Mouse (Mus musculus) ES-E14 (cell line): ENCODE results near the gene Bach2. TPM values are rescaled to one million over a fixed set of nuclear protein-coding genes. Genes with fewer than 3 reads are reported as not detected.

Experiments used
- DNase-seq: peaks from one replicate; pipeline ENCODE4 v3.0.0-alpha.2; 2013; ENCODE audit warnings: low read depth, low spot score
- H3K27ac ChIP-seq: 2 replicates; pipeline ENCODE4 v1.5.1; 2012; ENCODE audit warnings: low read depth, mild to moderate bottlenecking, low read length, moderate library complexity, mixed read lengths; ENCODE audit not compliant: poor library complexity, insufficient read depth, severe bottlenecking
- H3K36me3 ChIP-seq: 2 replicates; pipeline ENCODE4 v1.6.1; 2012; ENCODE audit warnings: mild to moderate bottlenecking, low read length, moderate library complexity, mixed read lengths; ENCODE audit not compliant: control insufficient read depth, poor library complexity, insufficient read depth, severe bottlenecking
- H3K4me1 ChIP-seq, 2 experiments: fragments of 150-350 bp in 1 of 2; sonication (generic) in 1 of 2; 2 replicates each; pipeline ENCODE4 v1.6.1; 2012; ENCODE audit warnings: low read length in 2 of 2, mild to moderate bottlenecking in 1 of 2, mixed read lengths in 1 of 2; ENCODE audit not compliant: control insufficient read depth in 2 of 2, insufficient read depth in 2 of 2, poor library complexity in 1 of 2
- H3K4me3 ChIP-seq, 2 experiments: fragments of 150-350 bp in 1 of 2; sonication (generic) in 1 of 2; 2 replicates each; pipeline ENCODE4 v1.5.1; 2012; ENCODE audit warnings: low read length in 2 of 2, low read depth in 1 of 2, mild to moderate bottlenecking in 1 of 2, mixed read lengths in 1 of 2; ENCODE audit not compliant: insufficient read depth in 1 of 2, poor library complexity in 1 of 2, severe bottlenecking in 1 of 2
- H3K9ac ChIP-seq: 2 replicates; pipeline ENCODE4 v1.6.1; 2012; ENCODE audit warnings: low read depth, mild to moderate bottlenecking, low read length, mixed read lengths; ENCODE audit not compliant: poor library complexity, insufficient read depth, severe bottlenecking
- H3K9me3 ChIP-seq: fragments of 150-350 bp; sonication (generic); 2 replicates; pipeline ENCODE4 v1.6.1; 2012; ENCODE audit warnings: low read depth, mild to moderate bottlenecking, low read length; ENCODE audit not compliant: control insufficient read depth, insufficient read depth
- CHD2 ChIP-seq: IDR thresholded peaks from 2 replicates; pipeline ENCODE4 v1.6.1; 2014; ENCODE audit warnings: mild to moderate bottlenecking, low read depth, low read length, inconsistent platforms
- HCFC1 ChIP-seq: IDR thresholded peaks from 2 replicates; pipeline ENCODE4 v1.6.1; 2012; ENCODE audit warnings: low read length, inconsistent platforms, borderline replicate concordance; ENCODE audit not compliant: insufficient read depth
- MAFK ChIP-seq: IDR thresholded peaks from 2 replicates; pipeline ENCODE4 v1.6.1; 2014; ENCODE audit warnings: mild to moderate bottlenecking, low read depth, low read length, inconsistent platforms; ENCODE audit not compliant: insufficient read depth
- ZC3H11A ChIP-seq: IDR thresholded peaks from 2 replicates; pipeline ENCODE4 v1.6.1; 2012; ENCODE audit warnings: low read depth, mild to moderate bottlenecking, inconsistent platforms, low read length, borderline replicate concordance
- ZNF384 ChIP-seq: IDR thresholded peaks from 2 replicates; pipeline ENCODE4 v1.6.1; 2012; ENCODE audit warnings: low read depth, low read length, inconsistent platforms
- in situ Hi-C, 2 experiments: fragments of 600-800 bp; cut with MboI; formaldehyde crosslinking; loops; one replicate each; pipeline ENCODE4 v1.15.1; 2025; ENCODE audit warnings: low sequenced_read_pairs in 2 of 2, inconsistent platforms in 1 of 2; ENCODE audit not compliant: unreplicated experiment in 2 of 2
- total RNA-seq: library from RNA; depleted of rRNA; stranded (reverse); fragments of 300-350 nt; gene quantifications from 2 replicates; pipeline ENCODE4 v1.2.3, GENCODE M21; 2012

The Bach2 gene
- total RNA-seq, 1 experiment, result 3.3 TPM

- in situ Hi-C loops, result no loop called here
- H3K9me3 ChIP-seq, result no peaks in the 10 kb centered on the region
- H3K27ac ChIP-seq, result no peak overlapping the region
- no peak overlapping the region for H3K9ac ChIP-seq
- H3K4me1 ChIP-seq, result no peaks in the 10 kb centered on the region
- no peaks in the 10 kb centered on the region for H3K36me3 ChIP-seq
- no peak for DNase-seq
- no peak overlapping the region for H3K4me3 ChIP-seq
- TF ChIP-seq MAFK (no peak), HCFC1 (no peak), ZC3H11A (no peak), ZNF384 (no peak), CHD2 (no peak)
These were observed 41.2 kb downstream of the Bach2 start for GRCm38 (mm10) chr4:32279842-32280241.

GRCm38 (mm10) chr4:32280401-32280800, 41.8 kb downstream of the Bach2 start:
- in situ Hi-C loops, result no loop called here
- Histone ChIP-seq H3K9ac (no peak overlapping the region), H3K4me1 (no peaks in the 10 kb centered on the region), H3K9me3 (no peaks in the 10 kb centered on the region), H3K27ac (no peak overlapping the region), H3K36me3 (no peaks in the 10 kb centered on the region), H3K4me3 (no peak overlapping the region)
- DNase-seq, result no peak
- TF ChIP-seq CHD2 (no peak), ZC3H11A (no peak), HCFC1 (no peak), ZNF384 (no peak), MAFK (no peak)

GRCm38 (mm10) chr4:32281306-32281705, 42.7 kb downstream of the Bach2 start:
- Histone ChIP-seq H3K9ac (no peak overlapping the region), H3K4me1 (no peaks in the 10 kb centered on the region), H3K4me3 (no peak overlapping the region), H3K27ac (no peak overlapping the region), H3K36me3 (no peaks in the 10 kb centered on the region), H3K9me3 (no peaks in the 10 kb centered on the region)
- no peak for DNase-seq
- TF ChIP-seq ZNF384 (no peak), HCFC1 (no peak), ZC3H11A (no peak), CHD2 (no peak), MAFK (no peak)
- in situ Hi-C loops, result no loop called here

- H3K9ac ChIP-seq, result no peak overlapping the region
- no peaks in the 10 kb centered on the region for H3K9me3 ChIP-seq
These were observed 47.8 kb downstream of the Bach2 start for GRCm38 (mm10) chr4:32286405-32286804.

DNA sequence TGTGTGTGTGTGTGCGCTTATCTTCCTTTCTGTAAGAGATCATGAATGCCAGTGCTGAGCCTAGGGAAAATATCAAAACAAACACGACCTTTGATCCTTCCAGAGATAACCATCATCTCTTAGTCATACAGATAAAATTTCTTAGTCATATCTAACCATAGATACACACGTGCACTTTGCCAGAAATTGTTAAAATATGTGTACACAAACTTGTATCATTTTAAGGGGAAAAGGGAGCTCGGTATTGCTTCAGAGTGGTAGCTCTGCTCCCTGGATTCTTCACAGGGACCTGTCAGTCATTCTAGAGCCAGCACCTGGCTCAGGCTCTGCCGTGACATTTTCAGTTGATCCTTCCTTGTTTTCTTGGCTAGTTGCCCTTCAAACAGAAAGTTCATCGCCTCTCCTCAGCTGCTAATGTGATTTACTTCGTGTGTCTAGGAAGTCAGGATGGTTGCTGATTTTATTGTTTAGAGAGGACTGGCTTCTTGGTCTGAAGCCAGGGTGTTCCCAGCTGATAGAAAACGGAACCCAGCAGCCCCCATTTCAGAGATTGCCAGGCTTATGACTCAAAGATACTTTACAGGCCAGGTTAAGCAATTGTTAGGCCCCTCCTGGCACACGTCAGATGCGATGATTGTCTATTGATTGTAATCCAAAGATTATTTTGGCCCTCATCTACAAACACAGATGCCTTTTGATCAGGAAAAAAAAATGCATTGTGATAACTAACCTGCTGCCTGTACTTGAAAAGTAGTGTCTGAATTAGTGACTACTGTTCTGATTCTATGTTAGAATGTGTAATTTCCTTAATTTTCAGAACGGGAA, 49.6 kb downstream of the Bach2 start:
- Histone ChIP-seq H3K4me3 (no peak overlapping the region), H3K27ac (no peak overlapping the region), H3K36me3 (no peaks in the 10 kb centered on the region), H3K9ac (no peak overlapping the region), H3K9me3 (no peaks in the 10 kb centered on the region), H3K4me1 (no peaks in the 10 kb centered on the region)
- DNase-seq, result no peak
- in situ Hi-C loops, result no loop called here
- TF ChIP-seq CHD2, result no peak
- no peak for TF ChIP-seq HCFC1
- no peak for TF ChIP-seq ZNF384
- no peak for TF ChIP-seq ZC3H11A

More at GRCm38 (mm10) chr4:32286405-32286804, 47.8 kb downstream of the Bach2 start:
- H3K36me3 ChIP-seq, result no peaks in the 10 kb centered on the region
- H3K27ac ChIP-seq, result no peak overlapping the region
- DNase-seq, result no peak
- H3K4me1 ChIP-seq, result no peaks in the 10 kb centered on the region
- in situ Hi-C loops, result no loop called here
- no peak overlapping the region for H3K4me3 ChIP-seq
- TF ChIP-seq CHD2 (no peak), ZNF384 (no peak), ZC3H11A (no peak), HCFC1 (no peak), MAFK (no peak)
